Mouse (Mus musculus): ENCODE data around the gene Lep.

Lep gene

GRCm38 (mm10) chr6:29059846-29060685 lies at the start of gene Lep:
Gene Lep (plus strand): TSS chr6:29060220.
- no peak for DNase-seq (ENCODE audit: low read depth)

- no peak for DNase-seq (ENCODE audit: low read depth)
These were observed 48.4 kb upstream of the Lep start for GRCm38 (mm10) chr6:29011651-29012050.

- no peak for DNase-seq (ENCODE audit: low read depth)
These were observed 46.8 kb upstream of the Lep start for GRCm38 (mm10) chr6:29013216-29013615.

GRCm38 (mm10) chr6:29016891-29017412 lies 43.1 kb upstream of the Lep start:
- no peak for DNase-seq (ENCODE audit: low read depth)

GRCm38 (mm10) chr6:29019756-29020720 lies 40.0 kb upstream of the Lep start:
- no peak for DNase-seq (ENCODE audit: low read depth)

GRCm38 (mm10) chr6:29020937-29021336 lies 39.1 kb upstream of the Lep start:
- DNase-seq (ENCODE audit: low read depth) = no peak

- no peak for DNase-seq (ENCODE audit: low read depth)
These were observed 38.5 kb upstream of the Lep start for GRCm38 (mm10) chr6:29021501-29021900.

- DNase-seq (ENCODE audit: low read depth) = no peak
These were observed 37.9 kb upstream of the Lep start for GRCm38 (mm10) chr6:29022115-29022514.

- peak; percentile 87 for DNase-seq (ENCODE audit: low read depth)
These were observed 36.6 kb upstream of the Lep start for GRCm38 (mm10) chr6:29023206-29023967.

GRCm38 (mm10) chr6:29024000-29024417 lies 36.0 kb upstream of the Lep start:
- DNase-seq (ENCODE audit: low read depth) = peak; percentile 90

GRCm38 (mm10) chr6:29025796-29026482 lies 34.1 kb upstream of the Lep start:
- DNase-seq (ENCODE audit: low read depth) = no peak

- no peak for DNase-seq (ENCODE audit: low read depth)
These were observed 33.3 kb upstream of the Lep start for GRCm38 (mm10) chr6:29026766-29027165.

GRCm38 (mm10) chr6:29028129-29028528 lies 31.9 kb upstream of the Lep start:
- DNase-seq (ENCODE audit: low read depth) = no peak

GRCm38 (mm10) chr6:29029521-29029920 lies 30.5 kb upstream of the Lep start:
- no peak for DNase-seq (ENCODE audit: low read depth)

- peak; percentile 44 for DNase-seq (ENCODE audit: low read depth)
These were observed 28.8 kb upstream of the Lep start for GRCm38 (mm10) chr6:29031216-29031615.

- no peak for DNase-seq (ENCODE audit: low read depth)
These were observed 28.2 kb upstream of the Lep start for GRCm38 (mm10) chr6:29031704-29032310.

- no peak for DNase-seq (ENCODE audit: low read depth)
These were observed 27.6 kb upstream of the Lep start for GRCm38 (mm10) chr6:29032411-29032810.

- no peak for DNase-seq (ENCODE audit: low read depth)
These were observed 25.9 kb upstream of the Lep start for GRCm38 (mm10) chr6:29033981-29034646.

- peak; percentile 47 for DNase-seq (ENCODE audit: low read depth)
These were observed 23.3 kb upstream of the Lep start for GRCm38 (mm10) chr6:29036698-29037097.

- DNase-seq (ENCODE audit: low read depth) = no peak
These were observed 19.8 kb upstream of the Lep start for GRCm38 (mm10) chr6:29040266-29040665.

All from NIH3T3 (cell line).